Mouse (Mus musculus) ES-Bruce4 (cell line): ENCODE results near the gene Stxbp2. TPM values are rescaled to one million over a fixed set of nuclear protein-coding genes. Genes with fewer than 3 reads are reported as not detected.

ENCODE experiments used
- H3K27ac ChIP-seq: 2 replicates; pipeline ENCODE4 v1.5.1; 2012; ENCODE audit warnings: low read length, inconsistent platforms; ENCODE audit not compliant: insufficient read depth
- H3K27me3 ChIP-seq: 2 replicates; pipeline ENCODE4 v1.6.1; 2012; ENCODE audit warnings: mild to moderate bottlenecking, low read length, inconsistent platforms; ENCODE audit not compliant: control insufficient read depth, poor library complexity, insufficient read depth, severe bottlenecking
- H3K36me3 ChIP-seq: 2 replicates; pipeline ENCODE4 v1.6.1; 2012; ENCODE audit warnings: inconsistent platforms, mild to moderate bottlenecking, low read length, moderate library complexity; ENCODE audit not compliant: control insufficient read depth, poor library complexity, insufficient read depth, severe bottlenecking
- H3K4me1 ChIP-seq: one replicate; pipeline ENCODE4 v1.8.1; 2011; ENCODE audit warnings: low read length; ENCODE audit not compliant: control insufficient read depth, insufficient read depth
- H3K4me3 ChIP-seq: 2 replicates; pipeline ENCODE4 v1.5.1; 2011; ENCODE audit warnings: low read depth, mild to moderate bottlenecking, low read length
- H3K9ac ChIP-seq: 2 replicates; pipeline ENCODE4 v1.6.1; 2012; ENCODE audit warnings: low read depth, mild to moderate bottlenecking, inconsistent platforms; ENCODE audit not compliant: poor library complexity, severe bottlenecking
- H3K9me3 ChIP-seq: replicated peaks from 2 replicates; pipeline ENCODE4 v1.6.1; 2012; ENCODE audit warnings: mild to moderate bottlenecking, low read length, inconsistent platforms; ENCODE audit not compliant: control insufficient read depth, poor library complexity, insufficient read depth, severe bottlenecking
- CTCF ChIP-seq: IDR thresholded peaks from one replicate; pipeline ENCODE4 v1.8.1; 2011; ENCODE audit warnings: low read depth, low read length
- EP300 ChIP-seq: IDR thresholded peaks from 2 replicates; pipeline ENCODE4 v1.6.1; 2011; ENCODE audit warnings: low read depth, low read length; ENCODE audit not compliant: insufficient read depth
- POLR2A ChIP-seq: IDR thresholded peaks from one replicate; pipeline ENCODE4 v1.8.1; 2011; ENCODE audit warnings: low read length; ENCODE audit not compliant: insufficient read depth
- polyA plus RNA-seq: library from polyadenylated mRNA; stranded (reverse); fragments of >200 nt; gene quantifications from 2 replicates; pipeline ENCODE4 v1.2.4, GENCODE M21; 2011; ENCODE audit warnings: low read depth; ENCODE audit not compliant: missing spikeins, insufficient read depth, insufficient read length

The Stxbp2 gene
- polyA plus RNA-seq, 1 experiment = 125 TPM

GRCm38 (mm10) chr8:3679656-3680055, 48.9 kb downstream of the Stxbp2 start:
- TF ChIP-seq EP300 (no peak), POLR2A (no peak), CTCF (no peak)
- H3K27me3 ChIP-seq = no peaks in the 10 kb centered on the region
- peaks cover 11% of the 10 kb centered on the region for H3K36me3 ChIP-seq
- no peak overlapping the region for H3K27ac ChIP-seq
- no peak overlapping the region for H3K4me3 ChIP-seq
- no peaks in the 10 kb centered on the region for H3K4me1 ChIP-seq
- H3K9me3 ChIP-seq = no peaks in the 10 kb centered on the region
- peak overlapping the region; percentile 39; the same call in 1 of the 2 replicates for H3K9ac ChIP-seq

GRCm38 (mm10) chr8:3682435-3682834, 51.7 kb downstream of the Stxbp2 start:
- Histone ChIP-seq H3K4me1 (no peaks in the 10 kb centered on the region), H3K4me3 (no peak overlapping the region), H3K27ac (no peak overlapping the region), H3K9ac (no peak overlapping the region), H3K9me3 (no peaks in the 10 kb centered on the region), H3K36me3 (peaks cover 11% of the 10 kb centered on the region), H3K27me3 (no peaks in the 10 kb centered on the region)
- TF ChIP-seq CTCF = no peak
- TF ChIP-seq EP300 = no peak
- TF ChIP-seq POLR2A = no peak

- H3K27me3 ChIP-seq = no peaks in the 10 kb centered on the region
- TF ChIP-seq EP300 = no peak
- no peak for TF ChIP-seq POLR2A
- no peak for TF ChIP-seq CTCF
- H3K27ac ChIP-seq = no peak overlapping the region
- H3K9me3 ChIP-seq = no peaks in the 10 kb centered on the region
- no peak overlapping the region for H3K4me3 ChIP-seq
- peaks cover 11% of the 10 kb centered on the region for H3K36me3 ChIP-seq
- H3K9ac ChIP-seq = no peak overlapping the region
- no peaks in the 10 kb centered on the region for H3K4me1 ChIP-seq
These were observed 52.8 kb downstream of the Stxbp2 start for GRCm38 (mm10) chr8:3683408-3684176.

- Histone ChIP-seq H3K27ac (no peak overlapping the region), H3K4me1 (no peaks in the 10 kb centered on the region), H3K27me3 (no peaks in the 10 kb centered on the region), H3K9me3 (no peaks in the 10 kb centered on the region), H3K9ac (no peak overlapping the region), H3K36me3 (peaks cover 11% of the 10 kb centered on the region), H3K4me3 (no peak overlapping the region)
- TF ChIP-seq EP300 (no peak), CTCF (no peak), POLR2A (no peak)
These were observed 53.8 kb downstream of the Stxbp2 start for GRCm38 (mm10) chr8:3684530-3684929.

- Histone ChIP-seq H3K9ac (no peak overlapping the region), H3K27ac (no peak overlapping the region), H3K4me1 (no peaks in the 10 kb centered on the region), H3K4me3 (no peak overlapping the region), H3K27me3 (no peaks in the 10 kb centered on the region), H3K9me3 (no peaks in the 10 kb centered on the region), H3K36me3 (peaks cover 7% of the 10 kb centered on the region)
- no peak for TF ChIP-seq EP300
- TF ChIP-seq CTCF = no peak
- no peak for TF ChIP-seq POLR2A
These were observed 54.7 kb downstream of the Stxbp2 start for GRCm38 (mm10) chr8:3685422-3685821.

GRCm38 (mm10) chr8:3687537-3687936, 56.8 kb downstream of the Stxbp2 start:
- TF ChIP-seq POLR2A (no peak), EP300 (no peak), CTCF (peak; percentile 17)
- H3K9me3 ChIP-seq = no peaks in the 10 kb centered on the region
- H3K9ac ChIP-seq = no peak overlapping the region
- H3K36me3 ChIP-seq = no peaks in the 10 kb centered on the region
- H3K4me3 ChIP-seq = no peak overlapping the region
- H3K4me1 ChIP-seq = no peaks in the 10 kb centered on the region
- no peak overlapping the region for H3K27ac ChIP-seq
- H3K27me3 ChIP-seq = no peaks in the 10 kb centered on the region
